Mouse (Mus musculus) MEL (cell line): Measurements from ENCODE around the gene Zkscan7. TPM values are rescaled to one million over a fixed set of nuclear protein-coding genes. Genes with fewer than 3 reads are reported as not detected.
"Not testable (repeated sequence)": the region's sequence is repeated elsewhere in the genome, so short reads cannot be mapped to it uniquely, and the experiment has no call there.

ENCODE experiments used
- DNase-seq: peaks from one replicate; pipeline ENCODE4 v3.0.0; 2011; ENCODE audit warnings: low read depth, low spot score
- H3K27ac ChIP-seq: 2 replicates; pipeline ENCODE4 v1.5.1; 2012; ENCODE audit warnings: low read depth, mild to moderate bottlenecking, control low read depth, low read length, moderate library complexity; ENCODE audit not compliant: control insufficient read depth
- H3K27me3 ChIP-seq, 2 experiments: fragments of 150-350 bp in 1 of 2; sonication (generic) in 1 of 2; 2 replicates each; pipeline ENCODE4 v1.6.1; 2012; ENCODE audit warnings: low read length in 2 of 2, mild to moderate bottlenecking in 2 of 2, improper control_type of control experiment in 1 of 2, moderate library complexity in 1 of 2; ENCODE audit not compliant: insufficient read depth in 2 of 2, control insufficient read depth in 1 of 2
- H3K36me3 ChIP-seq, 2 experiments: 2 replicates each; pipeline ENCODE4 v1.6.1; 2012 to 2014; ENCODE audit warnings: low read length in 2 of 2, improper control_type of control experiment in 1 of 2, inconsistent platforms in 1 of 2, mild to moderate bottlenecking in 1 of 2; ENCODE audit not compliant: insufficient read depth in 2 of 2, control insufficient read depth in 1 of 2
- H3K4me1 ChIP-seq, 2 experiments: fragments of 150-350 bp in 1 of 2; sonication (generic) in 1 of 2; 2 replicates each; pipeline ENCODE4 v1.6.1; 2012; ENCODE audit warnings: low read length in 2 of 2, improper control_type of control experiment in 1 of 2, mild to moderate bottlenecking in 1 of 2; ENCODE audit not compliant: insufficient read depth in 2 of 2, control insufficient read depth in 1 of 2
- H3K4me3 ChIP-seq, 2 experiments: fragments of 150-350 bp in 1 of 2; sonication (generic) in 1 of 2; 2 replicates each; pipeline ENCODE4 v1.5.1; 2012; ENCODE audit warnings: low read depth in 2 of 2, low read length in 2 of 2, mild to moderate bottlenecking in 2 of 2, moderate library complexity in 2 of 2, control low read depth in 1 of 2, improper control_type of control experiment in 1 of 2; ENCODE audit not compliant: control insufficient read depth in 1 of 2, insufficient read depth in 1 of 2
- H3K79me2 ChIP-seq: 2 replicates; pipeline ENCODE4 v1.6.1; 2012; ENCODE audit warnings: mild to moderate bottlenecking, low read length, moderate library complexity; ENCODE audit not compliant: control insufficient read depth, poor library complexity, insufficient read depth
- H3K9ac ChIP-seq: 2 replicates; pipeline ENCODE4 v1.6.1; 2012; ENCODE audit warnings: low read depth, mild to moderate bottlenecking, control low read depth, low read length, moderate library complexity; ENCODE audit not compliant: control insufficient read depth, poor library complexity, severe bottlenecking
- H3K9me3 ChIP-seq: fragments of 150-350 bp; sonication (generic); replicated peaks from 2 replicates; pipeline ENCODE4 v1.6.1; 2012; ENCODE audit warnings: mild to moderate bottlenecking, low read length, improper control_type of control experiment, moderate library complexity; ENCODE audit not compliant: insufficient read depth
- CHD1 ChIP-seq: IDR thresholded peaks from 2 replicates; pipeline ENCODE4 v1.6.1; 2012; ENCODE audit warnings: low read depth, mild to moderate bottlenecking, inconsistent platforms, low read length, improper control_type of control experiment
- CTCF ChIP-seq, 3 experiments: IDR thresholded peaks in 2 of 3; conservative IDR thresholded peaks in 1 of 3; 2 replicates each; pipeline ENCODE4 v1.5.1; 2011 to 2012; ENCODE audit warnings: low read length in 3 of 3, low read depth in 2 of 3, mild to moderate bottlenecking in 2 of 3, improper control_type of control experiment in 1 of 3, inconsistent platforms in 1 of 3, mixed read lengths in 1 of 3, moderate library complexity in 1 of 3; ENCODE audit not compliant: control insufficient read depth in 1 of 3, insufficient read depth in 1 of 3, poor library complexity in 1 of 3, severe bottlenecking in 1 of 3
- E2F4 ChIP-seq: IDR thresholded peaks from 2 replicates; pipeline ENCODE4 v1.6.1; 2011; ENCODE audit warnings: low read depth, low read length, improper control_type of control experiment, borderline replicate concordance
- ETS1 ChIP-seq: IDR thresholded peaks from 2 replicates; pipeline ENCODE4 v1.6.1; 2012; ENCODE audit warnings: low read depth, mild to moderate bottlenecking, inconsistent platforms, low read length, improper control_type of control experiment, moderate library complexity
- GABPA ChIP-seq: IDR thresholded peaks from 2 replicates; pipeline ENCODE4 v1.6.1; 2012; ENCODE audit warnings: low read depth, mild to moderate bottlenecking, inconsistent platforms, low read length, improper control_type of control experiment, moderate library complexity
- MAFK ChIP-seq: IDR thresholded peaks from 2 replicates; pipeline ENCODE4 v1.6.1; 2011; ENCODE audit warnings: low read depth, mild to moderate bottlenecking, low read length, improper control_type of control experiment, borderline replicate concordance
- MAZ ChIP-seq: IDR thresholded peaks from 2 replicates; pipeline ENCODE4 v1.6.1; 2012; ENCODE audit warnings: low read depth, mild to moderate bottlenecking, inconsistent platforms, low read length, improper control_type of control experiment
- MEF2A ChIP-seq: IDR thresholded peaks from 2 replicates; pipeline ENCODE4 v1.6.1; 2014; ENCODE audit warnings: low read depth, mild to moderate bottlenecking, inconsistent platforms, low read length, improper control_type of control experiment; ENCODE audit not compliant: poor library complexity, insufficient replicate concordance, severe bottlenecking; ENCODE audit errors: extremely low read depth
- MXI1 ChIP-seq: IDR thresholded peaks from 2 replicates; pipeline ENCODE4 v1.6.1; 2011; ENCODE audit warnings: mild to moderate bottlenecking, low read depth, low read length, improper control_type of control experiment
- MYC ChIP-seq: IDR thresholded peaks from 2 replicates; pipeline ENCODE4 v1.6.1; 2011; ENCODE audit warnings: low read depth, mild to moderate bottlenecking, low read length, improper control_type of control experiment, moderate library complexity
- POLR2A ChIP-seq, 2 experiments: IDR thresholded peaks; 2 replicates each; pipeline ENCODE4 v1.6.1; 2011 to 2012; ENCODE audit warnings: low read length in 2 of 2, mild to moderate bottlenecking in 2 of 2, control low read depth in 1 of 2, improper control_type of control experiment in 1 of 2, low read depth in 1 of 2, moderate library complexity in 1 of 2; ENCODE audit not compliant: control insufficient read depth in 1 of 2, insufficient read depth in 1 of 2, poor library complexity in 1 of 2
- POLR2AphosphoS5 ChIP-seq: IDR thresholded peaks from 2 replicates; pipeline ENCODE4 v1.6.1; 2012; ENCODE audit warnings: low read depth, borderline replicate concordance, mild to moderate bottlenecking, inconsistent platforms, low read length, moderate library complexity, mixed read lengths
- TAL1 ChIP-seq: IDR thresholded peaks from 2 replicates; pipeline ENCODE4 v1.6.1; 2012; ENCODE audit warnings: mild to moderate bottlenecking, inconsistent platforms, low read length, moderate library complexity, mixed read lengths
- TBP ChIP-seq: IDR thresholded peaks from 2 replicates; pipeline ENCODE4 v1.8.0; 2011; ENCODE audit warnings: low read depth, low read length, improper control_type of control experiment
- UBTF ChIP-seq: IDR thresholded peaks from 2 replicates; pipeline ENCODE4 v1.6.1; 2012; ENCODE audit warnings: low read depth, mild to moderate bottlenecking, inconsistent platforms, low read length, improper control_type of control experiment, moderate library complexity, borderline replicate concordance; ENCODE audit not compliant: insufficient read depth
- USF1 ChIP-seq: IDR thresholded peaks from 2 replicates; pipeline ENCODE4 v1.6.1; 2014; ENCODE audit warnings: low read depth, mild to moderate bottlenecking, inconsistent platforms, low read length, improper control_type of control experiment, moderate library complexity
- USF2 ChIP-seq, 2 experiments: IDR thresholded peaks; 2 replicates each; pipeline ENCODE4 v1.6.1; 2011 to 2012; ENCODE audit warnings: improper control_type of control experiment in 2 of 2, low read length in 2 of 2, borderline replicate concordance in 1 of 2, inconsistent platforms in 1 of 2, low read depth in 1 of 2, mild to moderate bottlenecking in 1 of 2; ENCODE audit not compliant: insufficient read depth in 1 of 2
- ZKSCAN1 ChIP-seq: IDR thresholded peaks from 2 replicates; pipeline ENCODE4 v1.6.1; 2012; ENCODE audit warnings: low read depth, mild to moderate bottlenecking, inconsistent platforms, low read length, improper control_type of control experiment, moderate library complexity
- ZNF384 ChIP-seq: IDR thresholded peaks from 2 replicates; pipeline ENCODE4 v1.6.1; 2012; ENCODE audit warnings: low read depth, mild to moderate bottlenecking, inconsistent platforms, low read length, improper control_type of control experiment
- polyA plus RNA-seq, 2 experiments: library from polyadenylated mRNA; stranded (reverse) in 1 of 2; unstranded in 1 of 2; fragments of >175 nt in 1 of 2; fragments of >200 nt in 1 of 2; gene quantifications; 2 replicates each; pipeline versions ENCODE4 v1.2.1 to v1.2.4; 2012; ENCODE audit warnings: low replicate concordance in 2 of 2, low read depth in 1 of 2; ENCODE audit not compliant: insufficient read length in 2 of 2, insufficient read depth in 1 of 2, missing spikeins in 1 of 2
- total RNA-seq: library from RNA; depleted of rRNA; stranded (reverse); fragments of 300-350 nt; gene quantifications from 2 replicates; pipeline ENCODE4 v1.2.3, GENCODE M21; 2012

Gene Zkscan7
- total and polyA plus RNA-seq, 3 experiments, result 0.85 to 1.3 TPM; not detected in 1

GRCm38 (mm10) chr9:122846156-122846555 is 39.3 kb upstream of the Zkscan7 start:
- TF ChIP-seq ZKSCAN1, result no peak
- TF ChIP-seq ETS1, result no peak
- no peak for TF ChIP-seq MAFK
- no peak for TF ChIP-seq MAZ
- TF ChIP-seq ZNF384, result no peak
- TF ChIP-seq MXI1, result no peak
- no peak for TF ChIP-seq TAL1
- no peak for TF ChIP-seq CTCF (IDR thresholded peaks at IDR 0.05 in 2 of 3, conservative IDR thresholded peaks at IDR 0.05 in 1 of 3; ENCODE audit: control insufficient read depth in 1 of 3, insufficient read depth in 1 of 3, low read depth in 2 of 3, low read length in 3 of 3, poor library complexity in 1 of 3, severe bottlenecking in 1 of 3)
- TF ChIP-seq MEF2A, result no peak
- TF ChIP-seq USF2 (IDR thresholded peaks at IDR 0.05; ENCODE audit: borderline replicate concordance in 1 of 2, insufficient read depth in 1 of 2, low read depth in 1 of 2, low read length in 2 of 2), result no peak
- no peak for TF ChIP-seq GABPA
- no peak for TF ChIP-seq E2F4
- TF ChIP-seq TBP, result no peak
- no peak for TF ChIP-seq CHD1
- no peak for TF ChIP-seq POLR2A (IDR thresholded peaks at IDR 0.05; ENCODE audit: control insufficient read depth in 1 of 2, insufficient read depth in 1 of 2, low read depth in 1 of 2, low read length in 2 of 2, poor library complexity in 1 of 2)
- no peak for TF ChIP-seq USF1
- TF ChIP-seq POLR2AphosphoS5, result no peak
- no peak for TF ChIP-seq UBTF
- no peak for TF ChIP-seq MYC
- Histone ChIP-seq H3K9me3 (no peaks in the 10 kb centered on the region), H3K36me3 (peaks cover 0 to 2% of the 10 kb centered on the region in 2 experiments; a peak in 1 of 4 replicates), H3K27ac (no peak overlapping the region), H3K79me2 (no peaks in the 10 kb centered on the region), H3K4me3 (no peak overlapping the region), H3K9ac (no peak overlapping the region), H3K4me1 (no peaks in the 10 kb centered on the region), H3K27me3 (no peaks in the 10 kb centered on the region)
- no peak for DNase-seq

- peaks cover 0 to 12% of the 10 kb centered on the region in 2 experiments; a peak in 2 of 4 replicates for H3K36me3 ChIP-seq
- H3K9ac ChIP-seq, DNase-seq, H3K79me2 ChIP-seq, H3K4me1 ChIP-seq, H3K27me3 ChIP-seq, H3K9me3 ChIP-seq, H3K4me3 ChIP-seq, H3K27ac ChIP-seq: not testable (repeated sequence)
Measured at GRCm38 (mm10) chr9:122847811-122848311, 37.6 kb upstream of the Zkscan7 start.
